Mouse (Mus musculus): ENCODE measurements around the gene Tmem204.

GRCm38 (mm10) chr17:25036183-25036582, 47.2 kb downstream of the Tmem204 start:
- TF ChIP-seq CTCF (IDR thresholded peaks at IDR 0.05; ENCODE audit: low read depth) = peak; percentile 71
- no peak for TF ChIP-seq EP300 (IDR thresholded peaks at IDR 0.05; ENCODE audit: low read depth)

All from liver, postnatal 0 days (tissue).